Mouse (Mus musculus) layer of hippocampus, adult 2 months (tissue): ENCODE results near the gene Usp9x. TPM values are rescaled to one million over a fixed set of nuclear protein-coding genes. Genes with fewer than 3 reads are reported as not detected.

Experiments used
- DNase-seq, 2 experiments: peaks; one replicate each; pipeline ENCODE4 v3.0.0; 2022; ENCODE audit warnings: low spot score in 2 of 2
- H3K27ac ChIP-seq: fragments of 200-600 bp; 2 replicates; pipeline ENCODE4 v1.8.1; 2022
- H3K4me3 ChIP-seq: fragments of 200-600 bp; 2 replicates; pipeline ENCODE4 v1.8.1; 2022; ENCODE audit warnings: mild to moderate bottlenecking
- CTCF ChIP-seq: fragments of 200-600 bp; conservative IDR thresholded peaks from 2 replicates; pipeline ENCODE4 v1.8.1; 2022; ENCODE audit warnings: antibody characterized with exemption, mild to moderate bottlenecking, moderate library complexity
- total RNA-seq, 2 experiments: library from RNA; stranded (reverse); gene quantifications; 2 replicates each; pipeline ENCODE4 v1.2.3; 2021

Usp9x gene
- total RNA-seq, 2 experiments from 2014 or later, result 225 to 232 TPM

DNA sequence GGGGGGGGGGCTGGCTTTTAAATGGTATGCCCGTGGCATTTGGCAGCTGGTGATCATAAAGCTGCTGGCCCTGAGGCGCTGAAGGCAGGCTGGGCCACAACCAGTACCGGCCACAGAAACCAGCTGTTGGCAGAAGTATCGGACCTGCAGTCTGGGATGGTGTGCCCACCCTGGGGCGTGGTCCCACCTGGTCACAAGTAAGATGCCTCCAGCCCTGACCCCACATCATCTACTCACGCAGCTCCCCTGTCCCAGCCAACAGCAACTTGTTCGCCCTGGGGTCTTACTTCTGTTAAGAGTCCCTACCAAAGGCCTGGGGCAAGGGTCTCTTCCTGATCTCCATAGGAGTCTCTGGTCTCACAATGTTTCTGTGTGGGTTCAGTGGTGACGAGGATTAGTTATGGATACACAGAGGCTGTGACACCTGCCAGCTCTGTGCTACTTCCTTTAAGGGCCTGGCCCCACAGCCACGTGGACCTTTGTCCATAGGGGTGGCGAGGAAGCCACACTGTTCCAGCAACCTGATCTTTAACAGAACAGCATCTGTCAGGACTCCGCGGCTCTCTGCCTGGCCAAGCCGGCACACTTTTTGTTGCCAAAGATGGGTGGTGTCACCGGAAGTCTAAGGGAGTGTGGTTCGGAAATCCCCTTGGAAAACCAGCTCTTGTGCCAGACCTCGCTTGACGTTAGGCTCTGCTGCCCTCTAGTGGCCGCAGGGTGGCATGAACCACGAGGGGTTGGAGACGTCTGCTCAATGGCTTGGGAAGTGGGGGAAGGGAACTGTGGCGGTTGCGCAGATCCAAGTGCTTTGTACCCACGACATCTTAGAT lies 136.4 kb downstream of the Usp9x start:
- Histone ChIP-seq H3K27ac (peak overlapping the region; percentile 77), H3K4me3 (peak overlapping the region; percentile 53)
- peak; percentile 89 to 90 for DNase-seq
- peak; percentile 91 for TF ChIP-seq CTCF

DNA sequence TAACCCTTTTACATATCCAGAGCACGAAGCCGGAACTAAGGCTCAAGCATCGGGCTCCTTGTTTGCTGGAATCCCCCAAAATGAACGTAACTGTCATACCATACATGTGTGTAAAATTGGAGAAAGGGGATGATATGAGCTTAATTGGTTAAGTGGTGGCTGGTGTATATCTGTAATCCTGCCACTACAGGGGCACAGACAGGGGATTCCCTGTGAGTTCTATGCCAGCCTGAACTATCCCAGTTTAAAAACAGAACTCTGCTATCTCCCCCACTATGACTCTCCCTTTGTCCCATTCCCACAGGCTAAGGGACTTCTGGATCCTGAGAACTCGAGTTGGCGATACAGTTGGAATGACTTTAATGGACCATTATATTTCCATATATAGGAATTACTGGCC lies 137.1 kb downstream of the Usp9x start:
- DNase-seq, result no peak
- no peak for TF ChIP-seq CTCF
- peak overlapping the region; percentile 53 for H3K4me3 ChIP-seq
- H3K27ac ChIP-seq, result peak overlapping the region; percentile 77

DNA sequence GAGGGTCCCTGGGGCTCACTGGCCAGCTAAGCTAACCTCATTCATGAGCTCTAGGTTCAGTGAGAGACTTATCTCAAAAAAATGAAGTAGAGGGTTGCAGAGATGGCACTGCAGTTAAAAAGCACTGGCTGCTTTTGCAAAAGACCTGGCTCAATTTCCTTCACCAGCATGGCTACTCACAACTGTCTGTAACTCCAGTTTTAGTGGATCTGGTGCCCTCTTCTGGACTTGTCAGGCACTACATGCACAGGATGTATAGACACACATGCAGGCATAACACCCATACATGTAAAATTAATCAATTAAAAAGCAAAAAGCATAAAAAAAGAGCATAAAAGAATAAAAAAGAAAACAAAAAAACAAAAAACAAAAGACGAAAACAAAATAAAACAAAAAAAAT lies 143.0 kb downstream of the Usp9x start:
- peak; percentile 47 for TF ChIP-seq CTCF

More for the DNA sequence above, 143.0 kb downstream of the Usp9x start:
- no peak overlapping the region for H3K27ac ChIP-seq
- H3K4me3 ChIP-seq, result no peak overlapping the region
- no peak for DNase-seq

Other genes with a start within 250 kb of the Usp9x start
- 100 to 1,000 TPM; 161 to 191 TPM for gene Ddx3x, start 209.5 kb downstream of the Usp9x start, total RNA-seq